Mouse (Mus musculus): ENCODE results near the gene Dap3.
"Not testable (repeated sequence)": the region's sequence is repeated elsewhere in the genome, so short reads cannot be mapped to it uniquely, and the experiment has no call there.

Dap3 gene

DNA sequence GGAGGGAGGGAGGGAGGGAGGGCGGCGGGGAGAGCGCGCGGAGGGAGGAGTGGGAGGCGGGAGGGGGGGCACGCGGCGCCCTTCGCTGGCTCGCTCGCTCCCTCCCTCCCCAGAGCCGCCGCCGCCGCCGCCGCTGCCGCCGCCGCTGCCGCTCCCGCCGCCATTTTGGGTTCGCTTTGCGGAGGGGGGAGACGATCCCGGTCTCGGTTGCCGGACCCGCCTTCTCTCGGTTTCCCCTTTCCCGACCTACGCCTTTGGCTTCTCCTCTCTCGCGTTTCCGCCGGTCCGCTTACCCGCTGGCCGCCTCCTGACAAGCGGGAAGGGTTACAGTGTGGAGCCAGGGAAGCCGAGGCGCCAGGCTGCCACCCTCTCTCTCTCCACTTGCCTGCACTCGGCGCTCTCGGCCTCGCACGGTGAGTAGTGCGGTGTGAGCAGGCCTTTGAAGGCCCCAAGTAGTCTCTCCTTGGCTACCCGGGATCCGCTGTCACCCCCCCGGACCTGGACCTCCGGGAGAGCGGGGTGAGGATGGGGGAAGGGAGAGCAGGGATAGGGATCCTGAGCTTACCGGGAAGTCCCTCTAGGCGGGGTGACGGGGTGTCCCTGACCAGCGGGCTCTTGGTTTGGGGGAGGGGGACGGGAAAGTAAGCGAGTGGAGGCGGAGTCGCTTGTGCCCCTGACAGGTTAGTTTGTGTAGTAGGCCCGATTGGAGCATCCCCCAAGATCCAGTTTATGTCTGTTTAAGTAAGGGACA lies at the start of gene Dap3, which contains the start of gene Ash1l:
Gene Dap3, minus strand, starts transcription at position 606 of the 751 bp plus-strand sequence.
Gene Ash1l, plus strand, starts transcription at position 47 of the 751 bp plus-strand sequence.
- DNase-seq = peak; percentile 83 to 85

DNA sequence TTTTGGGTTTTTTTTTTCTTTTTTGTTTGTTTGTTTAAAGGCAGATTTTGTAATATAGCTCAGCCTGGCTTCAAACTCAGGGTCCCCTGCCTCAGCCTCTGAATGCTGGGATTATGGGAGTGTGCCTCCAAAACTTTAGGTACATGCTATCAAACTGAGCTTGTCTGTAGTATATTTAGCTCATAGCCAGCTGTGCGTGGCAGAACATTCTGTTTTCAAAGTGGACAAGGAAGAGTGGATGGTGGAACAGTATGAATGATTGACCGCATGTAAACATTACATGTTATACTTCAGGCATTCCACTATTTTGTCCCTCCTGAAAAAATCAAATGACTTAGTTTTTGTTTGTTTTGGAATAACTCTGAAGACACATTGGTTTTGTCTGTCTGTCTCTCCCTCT lies 41.8 kb upstream of the Dap3 start:
- DNase-seq = no peak

DNA sequence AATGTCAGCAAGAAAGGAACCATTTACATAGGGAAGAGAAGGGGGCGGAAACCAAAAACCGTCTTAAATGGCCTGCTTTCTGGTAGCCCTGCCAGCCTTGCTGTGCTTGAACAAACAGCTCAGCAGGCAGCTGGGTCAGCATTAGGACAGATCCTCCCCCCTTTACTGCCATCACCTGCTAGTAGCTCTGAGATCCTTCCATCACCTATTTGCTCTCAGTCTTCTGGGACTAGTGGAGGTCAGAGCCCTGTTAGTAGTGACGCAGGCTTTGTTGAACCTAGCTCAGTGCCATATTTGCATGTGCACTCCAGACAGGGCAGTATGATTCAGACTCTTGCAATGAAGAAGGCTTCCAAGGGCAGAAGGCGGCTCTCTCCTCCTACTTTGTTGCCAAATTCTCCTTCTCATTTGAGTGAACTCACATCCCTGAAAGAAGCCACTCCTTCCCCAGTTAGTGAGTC lies 33.0 kb upstream of the Dap3 start:
- DNase-seq = peak in 1 of 2 experiments; percentile 8

DNA sequence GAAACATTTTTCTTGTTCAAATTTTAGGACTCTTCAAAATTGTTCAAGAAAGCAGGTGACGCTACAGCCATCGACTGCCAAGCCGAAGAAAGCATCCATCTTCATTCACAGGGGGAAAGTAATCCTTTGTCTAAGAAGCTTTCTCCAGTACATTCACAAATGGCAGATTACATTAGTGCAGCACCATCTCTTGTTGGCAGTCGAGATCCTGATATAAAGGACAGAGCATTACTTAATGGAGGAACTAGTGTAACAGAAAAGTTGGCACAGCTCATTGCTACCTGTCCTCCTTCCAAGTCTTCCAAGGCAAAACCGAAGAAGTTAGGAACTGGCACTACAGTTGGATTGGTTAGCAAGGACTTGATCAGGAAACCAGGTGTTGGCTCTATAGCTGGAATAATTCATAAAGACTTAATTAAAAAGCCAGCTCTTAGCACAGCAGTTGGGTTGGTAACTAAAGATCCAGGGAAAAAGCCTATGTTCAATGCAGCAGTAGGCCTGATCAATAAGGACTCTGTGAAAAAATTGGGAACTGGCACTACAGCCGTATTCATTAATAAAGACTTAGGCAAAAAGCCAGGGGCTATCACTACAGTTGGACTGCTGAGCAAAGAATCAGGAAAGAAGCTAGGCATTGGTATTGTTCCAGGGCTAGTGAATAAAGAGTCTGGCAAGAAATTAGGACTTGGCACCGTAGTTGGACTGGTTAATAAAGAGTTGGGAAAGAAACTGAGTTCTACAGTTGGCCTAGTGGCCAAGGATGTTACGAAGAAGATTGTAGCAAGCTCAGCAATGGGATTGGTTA lies 30.4 kb upstream of the Dap3 start:
- no peak for DNase-seq

DNA sequence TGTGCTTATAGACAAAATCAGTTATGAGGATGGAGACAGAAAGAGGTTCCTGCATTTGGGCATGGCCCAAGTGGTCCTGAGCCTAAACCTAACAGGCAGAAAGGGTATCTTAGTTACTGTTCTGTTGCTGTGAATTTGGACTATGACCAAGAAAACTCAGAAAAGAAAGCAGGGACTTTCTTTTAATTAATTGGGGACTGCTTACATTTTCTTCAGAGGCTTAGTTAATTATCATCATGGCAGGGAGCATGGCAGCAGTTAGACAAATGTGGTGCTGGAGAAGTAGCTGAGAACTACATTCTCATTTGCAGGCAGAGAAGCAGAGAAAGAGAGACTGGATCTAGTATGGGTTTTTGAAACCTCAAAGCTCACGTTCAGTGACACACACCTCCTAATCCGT lies 24.0 kb upstream of the Dap3 start:
- no peak for DNase-seq

DNA sequence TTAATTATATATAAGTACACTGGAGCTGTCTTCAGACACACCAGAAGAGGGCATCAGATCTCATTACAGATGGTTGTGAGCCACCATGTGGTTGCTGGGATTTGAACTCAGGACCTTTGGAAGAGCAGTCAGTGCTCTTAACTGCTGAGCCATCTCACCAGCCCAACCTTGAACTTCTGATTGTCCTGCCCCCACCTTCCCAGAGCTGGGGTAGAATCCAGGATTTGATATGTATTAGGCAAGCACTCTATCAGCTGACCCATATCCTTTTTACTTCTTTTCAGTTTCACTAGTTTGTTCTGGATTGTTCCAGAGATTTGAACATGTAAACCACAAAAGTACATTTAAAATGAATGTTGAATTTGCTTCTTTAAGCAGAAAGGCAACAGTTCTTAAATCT lies 12.2 kb upstream of the Dap3 start:
- DNase-seq = not testable (repeated sequence)

DNA sequence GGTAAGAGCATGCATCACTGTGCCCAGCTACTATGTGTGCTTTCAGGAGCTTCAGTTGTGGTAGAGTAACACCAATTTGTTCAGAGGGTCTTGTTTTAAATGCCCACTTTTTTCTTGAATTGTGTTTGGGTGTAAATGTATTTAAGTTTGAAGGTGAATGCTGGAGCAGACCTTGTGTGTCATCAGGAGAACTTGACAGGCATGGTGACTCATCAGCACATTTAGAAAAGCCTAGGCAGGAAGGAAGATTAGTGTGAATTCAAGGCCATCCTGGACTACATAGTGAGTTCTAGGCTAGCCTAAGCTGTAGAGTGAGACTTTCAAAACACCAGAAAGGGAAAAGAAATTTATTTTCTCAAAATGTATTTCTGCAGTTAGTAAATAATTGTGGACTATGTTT lies 2.8 kb upstream of the Dap3 start:
- DNase-seq = no peak

DNA sequence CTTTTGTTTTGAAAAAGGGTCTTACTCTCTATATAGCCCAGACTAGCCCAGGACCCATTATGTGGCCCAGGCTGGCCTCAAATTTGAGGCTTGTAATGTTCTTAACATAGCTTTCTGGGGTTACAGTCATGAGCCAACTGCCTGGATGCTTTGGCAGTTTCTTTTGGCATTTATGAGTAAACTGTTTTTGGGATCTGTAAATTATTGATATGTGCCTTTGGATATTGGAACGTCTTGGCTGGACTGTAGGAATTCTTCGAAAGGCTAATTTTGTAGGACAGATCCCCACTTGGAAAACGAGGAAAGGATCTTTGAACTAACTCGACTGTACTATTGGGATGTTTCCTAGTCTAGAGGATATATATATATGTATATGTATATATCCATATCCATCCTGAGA lies 2.3 kb upstream of the Dap3 start:
- no peak for DNase-seq

DNA sequence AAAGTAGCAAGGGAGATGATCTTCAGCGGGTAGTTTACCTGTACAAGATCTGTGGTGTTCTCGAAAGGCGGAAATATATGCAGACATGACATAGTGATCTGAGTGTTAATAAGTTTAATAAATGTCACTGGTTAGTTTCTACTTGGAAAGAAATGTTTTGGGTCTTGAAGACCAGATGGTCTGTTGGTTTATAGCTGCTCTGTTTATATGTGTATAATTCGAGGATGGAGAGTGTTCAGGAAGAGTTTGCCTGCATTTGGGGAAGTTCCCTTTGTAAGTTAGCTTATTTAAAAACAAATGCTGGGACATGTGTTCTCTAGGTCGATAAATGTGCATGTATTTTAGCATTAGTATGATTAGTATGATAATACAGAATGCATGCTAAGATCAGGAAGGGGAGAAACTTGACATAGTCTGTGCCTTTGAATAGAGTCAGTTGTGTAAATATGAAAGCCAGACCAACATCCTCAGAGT lies 383 bp upstream of the Dap3 start:
- no peak for DNase-seq

DNA sequence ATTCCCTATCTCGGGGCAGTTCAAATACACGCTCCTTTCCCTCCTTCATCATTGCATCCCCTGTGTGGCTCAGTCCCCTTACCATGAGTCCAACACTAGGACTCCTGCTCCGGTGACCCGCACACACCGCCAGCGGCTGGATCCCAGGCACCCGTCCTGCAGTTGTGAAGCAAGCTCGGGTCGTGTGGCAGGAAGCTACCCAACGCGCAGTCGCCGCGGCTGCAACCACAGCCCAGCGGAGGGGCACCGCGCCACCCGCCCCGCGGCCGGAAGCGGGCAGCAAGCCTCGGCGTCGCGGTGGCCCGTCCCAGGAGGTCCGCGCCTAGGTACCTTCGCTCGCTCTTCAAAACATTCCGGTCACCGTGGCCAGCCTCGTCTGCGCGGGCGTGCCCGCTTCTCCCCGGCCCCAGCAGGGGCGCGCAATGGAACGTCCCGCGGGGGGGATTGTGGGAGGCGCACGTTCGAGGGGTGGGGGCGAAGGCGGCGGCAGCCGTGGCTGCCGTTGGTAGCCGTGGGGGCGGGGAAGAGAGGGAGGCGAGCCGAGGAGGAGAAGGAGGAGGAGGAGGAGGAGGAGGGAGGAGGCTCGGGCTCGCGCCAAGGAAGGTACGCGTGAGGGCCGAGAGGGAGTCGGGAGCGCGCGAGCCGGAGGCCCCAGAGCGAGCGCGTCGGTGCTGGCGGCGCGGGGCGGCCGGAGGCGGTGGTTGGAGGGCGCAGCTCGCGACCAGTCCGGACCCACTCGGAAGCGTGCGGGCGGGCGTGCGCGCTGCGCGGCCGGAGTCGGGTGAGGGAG lies 1.0 kb downstream of the Dap3 start:
- DNase-seq = peak; percentile 93 to 94

DNA sequence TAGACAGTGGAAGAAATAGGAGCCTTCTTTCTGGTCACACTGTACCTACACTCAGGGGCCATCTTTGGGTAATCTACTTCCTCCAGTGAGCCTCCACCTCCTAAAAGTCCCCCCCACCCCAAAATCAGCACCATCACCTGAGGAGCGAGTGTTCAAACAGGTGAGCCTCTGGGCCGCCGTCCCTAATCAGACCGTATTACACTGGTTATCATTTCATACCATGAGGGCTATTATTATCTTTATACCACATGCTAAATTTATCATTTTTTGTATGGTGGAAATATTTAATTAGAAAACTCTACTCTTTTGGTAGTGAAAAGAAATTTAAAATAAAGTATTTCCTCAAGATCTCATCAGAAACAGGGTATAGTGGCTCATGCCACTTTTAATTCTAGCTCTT lies 6.9 kb downstream of the Dap3 start:
- no peak for DNase-seq

DNA sequence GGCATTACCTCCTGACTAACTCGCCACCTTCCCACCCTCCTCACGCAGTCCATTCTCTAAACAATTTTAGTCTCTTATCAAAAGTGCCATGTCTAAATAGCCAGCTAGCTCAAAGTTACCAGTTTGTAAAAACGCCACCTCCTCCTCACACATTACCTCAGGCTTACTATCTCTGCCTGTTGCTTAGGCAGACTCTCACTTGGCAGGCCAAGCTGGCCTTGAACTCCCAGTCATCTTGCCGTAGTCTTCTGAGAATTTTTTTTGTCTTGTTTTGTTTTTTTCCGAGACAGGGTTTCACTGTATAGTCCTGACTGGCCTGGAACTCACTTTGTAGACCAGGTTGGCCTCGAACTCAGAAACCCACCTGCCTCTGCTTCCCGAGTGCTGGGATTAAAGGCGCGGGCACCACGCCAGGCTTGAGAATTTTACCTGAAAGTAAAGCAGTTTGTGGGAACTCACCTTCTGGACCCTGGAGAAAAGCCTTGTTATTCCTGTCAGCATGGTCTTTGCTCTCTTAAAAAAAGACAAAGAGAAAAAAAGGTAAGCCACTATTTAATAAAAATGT lies 8.6 kb downstream of the Dap3 start:
- no peak for DNase-seq

DNA sequence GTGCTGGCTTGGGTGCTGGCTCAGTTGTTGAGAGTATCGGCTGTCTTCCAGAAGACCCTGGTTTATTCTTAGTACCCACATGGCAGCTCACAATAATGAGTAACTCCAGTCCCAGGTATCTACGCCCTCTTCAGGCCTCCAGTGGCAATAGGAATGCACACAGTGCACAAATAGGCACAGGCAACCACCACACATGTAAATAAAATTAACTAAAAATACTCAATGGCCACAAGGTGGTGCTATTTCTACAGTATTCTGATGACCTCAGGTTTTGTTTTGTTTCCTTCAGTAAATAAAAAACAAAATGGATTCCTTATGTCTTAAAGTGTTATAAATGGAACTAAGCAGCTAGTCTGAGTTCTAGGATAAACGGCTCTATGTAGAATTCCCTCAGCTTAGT lies 11.2 kb downstream of the Dap3 start:
- peak in 1 of 2 experiments; percentile 22 for DNase-seq

DNA sequence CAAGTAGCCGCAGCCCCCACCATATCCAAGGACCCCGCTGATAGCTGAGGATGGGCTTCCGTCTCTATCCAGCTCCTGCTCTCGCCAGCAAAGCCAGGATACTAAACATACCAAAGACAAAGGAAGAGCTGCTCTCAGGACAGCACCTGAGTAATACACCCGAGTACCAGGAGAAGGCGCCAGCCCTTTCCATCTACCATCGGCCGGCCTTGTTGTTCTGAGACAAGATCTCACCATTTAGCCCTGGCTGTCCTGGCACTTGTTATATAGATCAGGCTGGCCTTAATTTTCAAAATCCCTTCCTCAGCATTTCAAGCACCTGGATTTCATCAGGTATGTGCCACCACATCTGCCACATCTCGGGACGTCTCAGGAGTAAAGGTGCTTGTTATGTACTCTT lies 11.9 kb downstream of the Dap3 start:
- no peak for DNase-seq

DNA sequence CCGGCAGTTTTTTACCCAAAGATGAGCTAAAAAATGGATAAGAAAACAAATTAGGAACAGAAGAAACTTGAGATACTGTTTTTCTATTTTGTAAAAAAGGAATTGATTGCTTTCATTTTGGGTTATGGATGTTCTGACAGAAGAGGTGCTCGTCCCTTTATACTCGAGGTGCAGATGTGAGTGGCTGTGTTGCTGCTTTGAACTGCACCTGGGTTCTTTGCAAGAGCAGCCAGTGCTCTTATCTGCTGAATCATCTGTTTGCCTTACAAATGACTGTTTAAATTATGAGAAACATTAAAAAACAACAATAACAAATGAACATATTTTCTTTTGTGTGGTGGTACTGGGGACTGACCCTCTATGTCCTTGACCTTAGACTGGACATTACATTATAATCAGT lies 21.5 kb downstream of the Dap3 start:
- no peak for DNase-seq

DNA sequence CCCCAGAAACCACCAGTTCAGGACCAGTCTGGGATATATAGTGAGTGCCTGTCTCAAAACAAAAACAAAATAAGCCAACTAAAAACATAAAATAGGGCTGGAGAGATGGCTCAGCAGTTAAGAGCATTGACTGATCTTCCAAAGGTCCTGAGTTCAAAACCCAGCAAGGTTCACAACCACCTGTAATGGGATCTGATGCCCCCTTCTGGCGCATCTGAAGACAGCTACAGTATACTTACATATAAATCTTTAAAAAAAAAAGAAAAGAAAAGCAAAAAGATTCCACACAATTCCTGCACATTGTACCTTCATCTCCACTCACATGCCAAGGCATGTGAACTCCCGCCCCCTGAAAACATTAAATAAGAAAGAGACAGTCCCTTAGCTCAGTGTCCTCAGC lies 25.3 kb downstream of the Dap3 start:
- no peak for DNase-seq

DNA sequence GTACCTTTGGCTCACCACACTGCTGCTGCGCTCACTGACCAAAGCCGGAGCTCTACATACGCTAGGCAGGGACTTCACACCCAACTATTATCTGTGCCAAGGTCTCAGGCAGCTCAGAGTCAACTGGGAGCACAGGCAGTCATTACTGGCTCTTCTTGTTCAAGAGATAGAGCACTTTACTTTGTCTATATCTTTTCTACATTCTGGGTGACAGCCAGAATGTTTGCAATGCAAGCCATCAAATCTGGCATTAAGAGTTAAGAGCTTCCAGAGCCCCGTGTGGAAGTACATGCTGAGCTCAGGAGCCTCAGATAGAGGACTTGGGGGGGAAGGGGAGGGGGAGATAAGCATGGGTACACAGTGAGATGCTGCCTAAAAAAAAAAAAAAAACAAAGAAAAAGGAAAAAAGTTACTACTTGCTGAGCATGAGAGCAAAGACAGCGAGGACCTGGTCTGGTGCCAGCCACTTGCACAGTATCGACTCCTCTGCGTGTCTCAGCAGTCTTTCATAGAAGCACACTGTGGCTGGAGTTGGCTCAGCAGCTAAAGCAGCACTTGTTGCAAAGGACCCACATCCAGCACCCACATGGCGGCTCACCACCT lies 26.9 kb downstream of the Dap3 start:
- DNase-seq = peak in 1 of 2 experiments; percentile 46

DNA sequence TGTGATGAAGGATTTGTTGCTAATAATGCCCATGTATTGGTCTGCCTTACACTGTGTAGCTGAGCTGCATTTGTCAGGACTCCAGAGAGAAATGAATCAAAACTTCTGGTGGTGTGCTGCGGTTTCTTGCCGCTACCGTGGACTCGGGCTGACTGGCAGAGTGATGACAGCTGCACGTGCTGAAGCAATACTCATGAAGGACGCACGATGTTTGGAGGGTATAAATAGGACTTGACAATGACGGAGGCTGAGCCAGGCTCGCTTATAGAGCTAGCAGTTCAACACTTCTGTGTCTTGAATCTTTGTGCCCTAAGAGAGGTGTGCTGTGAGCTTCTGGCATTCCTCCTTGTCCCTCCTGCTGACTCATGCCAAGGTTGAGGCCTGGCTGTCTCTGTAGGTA lies 29.6 kb downstream of the Dap3 start:
- no peak for DNase-seq

DNA sequence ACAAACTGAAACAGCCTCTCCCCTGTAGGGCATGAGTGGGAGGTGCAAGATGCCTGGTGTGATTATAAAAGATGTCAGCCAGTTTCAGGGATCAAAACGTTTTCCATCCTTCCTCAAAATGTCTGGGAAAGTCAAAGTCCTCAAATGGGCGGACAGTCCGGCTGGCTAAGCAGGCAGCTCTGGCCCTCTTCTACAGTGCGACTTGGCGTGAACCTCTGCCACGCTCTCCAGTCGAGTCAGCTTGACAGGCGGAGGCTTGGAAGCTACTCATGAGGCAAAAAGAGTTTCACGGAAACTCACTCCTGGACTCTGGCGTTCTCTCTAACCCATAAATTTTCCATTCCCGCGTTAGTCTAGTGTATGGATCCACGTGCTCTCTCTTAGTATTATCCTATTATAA lies 32.0 kb downstream of the Dap3 start:
- DNase-seq = no peak

DNA sequence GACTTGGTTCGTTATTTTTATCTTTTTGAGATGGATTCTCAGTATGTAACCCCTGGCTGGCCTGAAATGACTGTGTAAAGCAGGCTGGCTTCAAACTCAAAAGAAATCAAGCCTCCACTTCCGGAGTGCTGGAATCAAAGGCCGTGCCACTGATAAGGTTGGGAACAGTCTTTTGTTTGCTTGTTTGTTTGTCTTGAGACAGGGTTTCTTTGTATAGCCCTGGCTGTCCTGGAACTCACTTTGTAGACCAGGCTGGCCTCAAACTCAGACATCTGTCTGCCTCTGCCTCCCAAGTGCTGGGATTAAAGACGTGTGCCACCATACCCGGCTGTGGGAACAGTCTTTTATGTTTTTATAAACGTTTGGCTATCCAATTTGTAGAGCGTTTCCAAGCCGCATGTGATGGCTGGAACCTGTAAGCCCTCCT lies 36.6 kb downstream of the Dap3 start:
- DNase-seq = no peak

DNA sequence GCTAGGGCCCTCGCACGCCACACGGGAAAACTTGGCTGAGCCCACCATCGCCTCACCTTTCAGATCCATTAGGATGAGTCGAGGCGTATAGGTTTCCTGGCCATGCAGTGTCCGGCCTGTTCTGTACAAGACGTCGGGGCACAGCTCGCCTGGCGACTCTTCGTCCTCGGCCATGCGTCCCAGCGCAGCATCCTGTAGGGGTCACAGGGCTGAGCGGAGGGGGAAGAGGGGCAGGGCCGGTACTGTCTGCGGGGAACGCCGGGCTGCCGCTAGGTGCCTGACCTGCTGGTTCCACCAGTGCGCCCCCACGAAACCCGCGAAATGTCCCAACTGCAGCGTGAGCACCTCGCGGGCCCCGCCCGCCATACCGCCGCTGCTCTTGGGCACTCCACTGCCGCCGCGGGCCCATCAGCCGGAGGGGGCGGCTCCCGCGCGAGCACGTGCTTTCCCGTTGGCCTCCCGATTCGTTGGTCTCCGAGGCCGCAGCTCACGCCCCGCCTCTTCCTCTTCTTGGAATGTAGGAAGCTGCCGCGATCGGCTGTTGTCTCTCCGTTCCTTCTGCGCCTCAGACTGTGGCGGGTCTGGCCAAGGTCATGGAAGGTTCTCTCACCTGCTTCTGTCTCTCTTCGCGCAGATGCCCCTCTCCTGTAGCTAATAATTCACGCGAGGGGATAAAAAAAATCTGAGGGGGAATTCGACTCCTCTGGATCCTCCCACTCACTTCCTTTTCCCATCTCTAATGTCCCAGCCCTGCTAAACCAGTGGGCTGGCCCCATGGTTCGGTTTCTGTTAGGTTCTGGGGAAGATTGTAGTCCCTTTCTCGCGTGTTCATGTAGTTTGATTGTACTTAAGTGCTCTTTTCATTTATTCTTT lies 37.2 kb downstream of the Dap3 start, which contains the start of gene Msto1:
Gene Msto1, minus strand, starts transcription at position 489 of the 873 bp plus-strand sequence.
- peak; percentile 95 for DNase-seq
